In genomic region chr6:135167380-135168311, GRCm38 (mm10) we compare ENCODE assay signal across 9 mouse cellular contexts. TPM values are rescaled to one million over a fixed set of nuclear protein-coding genes. Genes with fewer than 3 reads are reported as not detected.
DNase-seq lines count a peak whose midpoint lies in the region; ATAC-seq and TF ChIP-seq lines count a peak whose summit lies in the region.
"Had no signal": no experiment of that assay in that cellular context is flagged by ENCODE, and none has a peak within 500 bp of the region (broad histone marks: within the 10 kb centered on the region; RNA-seq: fewer than 3 reads in every experiment).

No protein-coding gene starts in this region.

- H3K36me3 ChIP-seq in heart, embryonic 10.5 days: no peaks in the 10 kb centered on the region
- no peaks in the 10 kb centered on the region for H3K36me3 ChIP-seq in kidney, embryonic 16.5 days (ENCODE audit: insufficient read depth, low read length)
- peaks cover 8% of the 10 kb centered on the region for H3K36me3 ChIP-seq in liver, embryonic 11.5 days (ENCODE audit: control insufficient read depth, insufficient read depth, low read length)
- no peaks in the 10 kb centered on the region for H3K36me3 ChIP-seq in myocyte (ENCODE audit: control insufficient read depth, insufficient read depth)
- no peaks in the 10 kb centered on the region for H3K36me3 ChIP-seq in stomach, embryonic 14.5 days (ENCODE audit: control insufficient read depth, insufficient read depth, low read length)

- peak; percentile 91 for DNase-seq in 3134 (ENCODE audit: extremely low read depth, insufficient read length, low spot score)
- peak; percentile 79 for DNase-seq in brain, embryonic 14.5 days (ENCODE audit: low read depth)
- DNase-seq in heart, embryonic 10.5 days (ENCODE audit: low spot score): peak; percentile 96
- DNase-seq in liver, embryonic 11.5 days (ENCODE audit: low spot score): peak; percentile 90

- H3ac ChIP-seq in myocyte (ENCODE audit: control insufficient read depth, insufficient read length): peak overlapping the region; percentile 23

- peak overlapping the region; percentile 87 for H3K9ac ChIP-seq in kidney, embryonic 16.5 days (replicated peaks; ENCODE audit: low read length)
- H3K9ac ChIP-seq in liver, embryonic 11.5 days (ENCODE audit: low read depth, low read length): peak overlapping the region; percentile 87
- H3K9ac ChIP-seq in stomach, embryonic 14.5 days (replicated peaks; ENCODE audit: low read depth, low read length): peak overlapping the region; percentile 69

- no peak for TF ChIP-seq POLR2A in brain, embryonic 14.5 days (IDR thresholded peaks at IDR 0.05; ENCODE audit: borderline replicate concordance, extremely low read depth, insufficient read depth, insufficient read length, poor library complexity, severe bottlenecking)
- peak; percentile 83 for TF ChIP-seq POLR2A in myocyte (IDR thresholded peaks at IDR 0.05; ENCODE audit: insufficient read length, low read depth)

- H3K9me3 ChIP-seq in heart, embryonic 10.5 days: no peaks in the 10 kb centered on the region
- H3K9me3 ChIP-seq in kidney, embryonic 16.5 days (ENCODE audit: low read length): no peaks in the 10 kb centered on the region
- no peaks in the 10 kb centered on the region for H3K9me3 ChIP-seq in liver, embryonic 11.5 days (ENCODE audit: control insufficient read depth, low read length)
- H3K9me3 ChIP-seq in stomach, embryonic 14.5 days (ENCODE audit: control insufficient read depth, low read depth, low read length): no peaks in the 10 kb centered on the region

- no peaks in the 10 kb centered on the region; the same call in 1 of the 2 replicates for H3K27me3 ChIP-seq in heart, embryonic 10.5 days (ENCODE audit: insufficient read depth, poor library complexity, severe bottlenecking)
- no peaks in the 10 kb centered on the region for H3K27me3 ChIP-seq in kidney, embryonic 16.5 days (ENCODE audit: insufficient read depth, low read length)
- no peaks in the 10 kb centered on the region for H3K27me3 ChIP-seq in liver, embryonic 11.5 days (replicated peaks; ENCODE audit: control insufficient read depth, insufficient read depth, low read length)
- H3K27me3 ChIP-seq in myocyte (ENCODE audit: control insufficient read depth, insufficient read depth, insufficient read length): no peaks in the 10 kb centered on the region
- no peaks in the 10 kb centered on the region for H3K27me3 ChIP-seq in stomach, embryonic 14.5 days (ENCODE audit: control insufficient read depth, insufficient read depth, low read length)
- H3K27me3 ChIP-seq: CH12.LX had no signal

- WGBS in heart, embryonic 10.5 days: 2% methylated on average over 46 of the region's 46 CpGs
- 2% methylated on average over 46 of the region's 46 CpGs for WGBS in kidney, embryonic 16.5 days
- 2% methylated on average over 46 of the region's 46 CpGs for WGBS in liver, embryonic 11.5 days
- WGBS in stomach, embryonic 14.5 days: 5% methylated on average over 44 of the region's 46 CpGs

- no peak for TF ChIP-seq CTCF in brain, embryonic 14.5 days (IDR thresholded peaks at IDR 0.05; ENCODE audit: borderline replicate concordance, extremely low read depth, insufficient read depth, insufficient read length)

- H3K4me3 ChIP-seq in heart, embryonic 10.5 days: peak overlapping the region; percentile 77
- peak overlapping the region; percentile 76 for H3K4me3 ChIP-seq in kidney, embryonic 16.5 days (ENCODE audit: low read length)
- H3K4me3 ChIP-seq in liver, embryonic 11.5 days (ENCODE audit: low read depth, low read length): peak overlapping the region; percentile 77
- peak overlapping the region; percentile 34 for H3K4me3 ChIP-seq in myocyte
- H3K4me3 ChIP-seq in stomach, embryonic 14.5 days (ENCODE audit: low read depth, low read length): peak overlapping the region; percentile 61

- H3K4me2 ChIP-seq in kidney, embryonic 16.5 days (replicated peaks; ENCODE audit: low read depth, low read length): peak overlapping the region; percentile 87
- H3K4me2 ChIP-seq in liver, embryonic 11.5 days: peak overlapping the region; percentile 64
- H3K4me2 ChIP-seq in myocyte (ENCODE audit: low read depth): peak overlapping the region; percentile 76
- peak overlapping the region; percentile 80 for H3K4me2 ChIP-seq in stomach, embryonic 14.5 days (replicated peaks; ENCODE audit: low read depth, low read length)

- peaks cover 27% of the 10 kb centered on the region for H3K4me1 ChIP-seq in heart, embryonic 10.5 days
- H3K4me1 ChIP-seq in kidney, embryonic 16.5 days (ENCODE audit: insufficient read depth, low read length): peaks cover 16% of the 10 kb centered on the region; the same call in 1 of the 2 replicates
- H3K4me1 ChIP-seq in liver, embryonic 11.5 days (replicated peaks; ENCODE audit: control insufficient read depth, insufficient read depth, low read length): peaks cover 34% of the 10 kb centered on the region
- H3K4me1 ChIP-seq in stomach, embryonic 14.5 days (ENCODE audit: control insufficient read depth, insufficient read depth, low read length): peaks cover 5% of the 10 kb centered on the region; the same call in 1 of the 2 replicates

- peak; percentile 84 for ATAC-seq in erythroblast, adult 5-6 weeks (replicated peaks; ENCODE audit: low FRiP score, poor library complexity, severe bottlenecking)
- ATAC-seq in kidney, embryonic 16.5 days (ENCODE audit: low FRiP score, low TSS enrichment): peak; percentile 97
- peak; percentile 84 for ATAC-seq in liver, embryonic 11.5 days (replicated peaks; ENCODE audit: low FRiP score)
- ATAC-seq in stomach, embryonic 14.5 days (ENCODE audit: insufficient number of reproducible peaks, insufficient read depth, low FRiP score, low read depth): peak; percentile 91

- H3K79me2 ChIP-seq in myocyte (ENCODE audit: control insufficient read depth, insufficient read depth): no peaks in the 10 kb centered on the region

- peak overlapping the region; percentile 95 for H3K27ac ChIP-seq in heart, embryonic 10.5 days
- H3K27ac ChIP-seq in kidney, embryonic 16.5 days (ENCODE audit: low read length): peak overlapping the region; percentile 95
- peak overlapping the region; percentile 89 for H3K27ac ChIP-seq in liver, embryonic 11.5 days (ENCODE audit: low read depth, low read length)
- H3K27ac ChIP-seq in stomach, embryonic 14.5 days (ENCODE audit: low read length): peak overlapping the region; percentile 76

TF ChIP-seq in myocyte, 11 proteins besides CTCF, POLR2A, EP300 and RAD21:
- TF ChIP-seq E2F4 (IDR thresholded peaks at IDR 0.05; ENCODE audit: insufficient read depth) (no peak), USF1 (IDR thresholded peaks at IDR 0.05; ENCODE audit: low read depth) (no peak), TCF3 (IDR thresholded peaks at IDR 0.05; ENCODE audit: insufficient read length, low read depth) (no peak), MYOG (IDR thresholded peaks at IDR 0.05; ENCODE audit: control insufficient read depth in 1 of 3, insufficient read depth in 1 of 3, insufficient read length in 2 of 3, low read depth in 2 of 3) (peak in 1 of 3 experiments; percentile 2), TCF12 (IDR thresholded peaks at IDR 0.05; ENCODE audit: insufficient read depth, poor library complexity, severe bottlenecking) (no peak), CEBPB (IDR thresholded peaks at IDR 0.05; ENCODE audit: insufficient read depth, poor library complexity, severe bottlenecking) (no peak), POLR2AphosphoS2 (IDR thresholded peaks at IDR 0.05; ENCODE audit: insufficient read length, low read depth) (peak; percentile 72), MAX (IDR thresholded peaks at IDR 0.05; ENCODE audit: low read depth) (no peak), REST (IDR thresholded peaks at IDR 0.05; ENCODE audit: insufficient read depth, insufficient read length) (no peak), MYOD1 (IDR thresholded peaks at IDR 0.05; ENCODE audit: control insufficient read depth in 1 of 3, insufficient read length in 2 of 3, low read depth in 2 of 3) (no peak), SRF (IDR thresholded peaks at IDR 0.05; ENCODE audit: control insufficient read depth, insufficient read length, low read depth) (no peak)

RNA-seq across cellular contexts. Expression of gene Fam234b, which starts 30.1 kb away (rescaled TPM):
- 78.3 and 87.5 TPM in 2 replicates for polyA plus RNA-seq in brain, embryonic 14.5 days (2012; rRNA removed)
- 96.6 and 108 TPM in 2 replicates for total RNA-seq in erythroblast, adult 5-6 weeks (2015; ENCODE audit: low replicate concordance)
- 155 and 168 TPM in 2 replicates for total RNA-seq in erythroblast, adult 5-6 weeks (2017; ENCODE audit: low replicate concordance)
- polyA plus RNA-seq in heart, embryonic 10.5 days (2016; fragmentation: Nextera tagmentation; extraction: Ambion mirVana): 9.8 and 11.6 TPM in 2 replicates
- polyA plus RNA-seq in kidney, embryonic 16.5 days (2015; fragmentation: Nextera tagmentation; extraction: Ambion mirVana): 41.1 and 42.9 TPM in 2 replicates
- 34.2 and 37.9 TPM in 2 replicates for polyA plus RNA-seq in liver, embryonic 11.5 days (2014; fragmentation: Nextera tagmentation; extraction: Ambion mirVana)
- polyA plus RNA-seq in myocyte (2012; fragmentation: generic; extraction: Trizol): 6.3 TPM
- polyA plus RNA-seq in stomach, embryonic 14.5 days (2014; fragmentation: Nextera tagmentation; extraction: Ambion mirVana): 26.2 and 28.8 TPM in 2 replicates

RNA-seq across cellular contexts. Expression of gene Hebp1, which starts 30.2 kb away (rescaled TPM):
- polyA plus RNA-seq in brain, embryonic 14.5 days (2012; rRNA removed): 5.5 and 7.2 TPM in 2 replicates
- 72.1 and 87.8 TPM in 2 replicates for total RNA-seq in erythroblast, adult 5-6 weeks (2015; ENCODE audit: low replicate concordance)
- total RNA-seq in erythroblast, adult 5-6 weeks (2017; ENCODE audit: low replicate concordance): 143 and 274 TPM in 2 replicates
- polyA plus RNA-seq in heart, embryonic 10.5 days (2016; fragmentation: Nextera tagmentation; extraction: Ambion mirVana): 20.7 and 21.2 TPM in 2 replicates
- polyA plus RNA-seq in kidney, embryonic 16.5 days (2015; fragmentation: Nextera tagmentation; extraction: Ambion mirVana): 34.6 and 41.5 TPM in 2 replicates
- polyA plus RNA-seq in liver, embryonic 11.5 days (2014; fragmentation: Nextera tagmentation; extraction: Ambion mirVana): 56.8 and 59.1 TPM in 2 replicates
- polyA plus RNA-seq in myocyte (2012; fragmentation: generic; extraction: Trizol): 30.5 TPM
- 9.6 and 14.3 TPM in 2 replicates for polyA plus RNA-seq in stomach, embryonic 14.5 days (2014; fragmentation: Nextera tagmentation; extraction: Ambion mirVana)
- total RNA-seq: CH12.LX had no signal

RNA-seq across cellular contexts. Expression of gene Gprc5d, which starts 49.6 kb away (rescaled TPM):
- 0.08 TPM in 1 of 2 replicates, not detected in the other for polyA plus RNA-seq in brain, embryonic 14.5 days (2012; rRNA removed)
- total RNA-seq in erythroblast, adult 5-6 weeks (2015; ENCODE audit: low replicate concordance): not detected in 2 replicates
- total RNA-seq in erythroblast, adult 5-6 weeks (2017; ENCODE audit: low replicate concordance): not detected in 2 replicates
- not detected in 2 replicates for polyA plus RNA-seq in heart, embryonic 10.5 days (2016; fragmentation: Nextera tagmentation; extraction: Ambion mirVana)
- polyA plus RNA-seq in kidney, embryonic 16.5 days (2015; fragmentation: Nextera tagmentation; extraction: Ambion mirVana): not detected in 2 replicates
- 0.25 TPM in 1 of 2 replicates, not detected in the other for polyA plus RNA-seq in liver, embryonic 11.5 days (2014; fragmentation: Nextera tagmentation; extraction: Ambion mirVana)
- polyA plus RNA-seq in myocyte (2012; fragmentation: generic; extraction: Trizol): 0.89 TPM
- polyA plus RNA-seq in stomach, embryonic 14.5 days (2014; fragmentation: Nextera tagmentation; extraction: Ambion mirVana): not detected in 2 replicates
- total RNA-seq: CH12.LX had no signal

Comparison
In these comparisons a context has a peak if more than half of its experiments do, and no peak if none do; other contexts are left out.
1. Peak in every context shown above with its lines: DNase-seq, ATAC-seq, H3K4me3 ChIP-seq and H3K27ac ChIP-seq.